Mouse (Mus musculus) neural tube, embryonic 15.5 days (tissue): ENCODE results near the gene Strbp. TPM values are rescaled to one million over a fixed set of nuclear protein-coding genes. Genes with fewer than 3 reads are reported as not detected.
"Not testable (repeated sequence)": the region's sequence is repeated elsewhere in the genome, so short reads cannot be mapped to it uniquely, and the experiment has no call there.

Experiments used
- ATAC-seq: fragments of 200-750 bp; cut with Nextera tagmentation; 2 replicates; pipeline ENCODE4 v1.8.0; 2017; ENCODE audit warnings: mild to moderate bottlenecking, moderate TSS enrichment, moderate library complexity; ENCODE audit not compliant: low FRiP score
- H3K27ac ChIP-seq: fragments of 300-500 bp; sonication (generic); replicated peaks from 2 replicates; pipeline ENCODE4 v1.5.1; 2015; ENCODE audit warnings: mild to moderate bottlenecking, inconsistent platforms
- H3K27me3 ChIP-seq: fragments of 300-500 bp; sonication (generic); replicated peaks from 2 replicates; pipeline ENCODE4 v1.6.1; 2015; ENCODE audit warnings: inconsistent platforms
- H3K36me3 ChIP-seq: fragments of 300-500 bp; sonication (generic); 2 replicates; pipeline ENCODE4 v1.6.1; 2015; ENCODE audit warnings: inconsistent platforms
- H3K4me1 ChIP-seq: fragments of 300-500 bp; sonication (generic); 2 replicates; pipeline ENCODE4 v1.6.1; 2015; ENCODE audit warnings: inconsistent platforms
- H3K4me2 ChIP-seq: fragments of 300-500 bp; sonication (generic); 2 replicates; pipeline ENCODE4 v1.6.1; 2015; ENCODE audit warnings: inconsistent platforms, mild to moderate bottlenecking, moderate library complexity
- H3K4me3 ChIP-seq: fragments of 300-500 bp; sonication (generic); replicated peaks from 2 replicates; pipeline ENCODE4 v1.5.1; 2015; ENCODE audit warnings: mild to moderate bottlenecking, inconsistent platforms
- H3K9ac ChIP-seq: fragments of 300-500 bp; sonication (generic); replicated peaks from 2 replicates; pipeline ENCODE4 v1.6.1; 2015; ENCODE audit warnings: mild to moderate bottlenecking, inconsistent platforms
- H3K9me3 ChIP-seq: fragments of 300-500 bp; sonication (generic); replicated peaks from 2 replicates; pipeline ENCODE4 v1.6.1; 2016; ENCODE audit warnings: inconsistent platforms
- WGBS: fragments of 180-500 bp; shearing (Covaris S2); methylation state at CpG from one replicate; pipeline ENCODE4 v1.1.7; 2015; ENCODE audit warnings: mixed read lengths; 5-methylcytosine and 5-hydroxymethylcytosine counted together
- polyA plus RNA-seq: library from polyadenylated mRNA; unstranded; fragments of >200 nt; fragmentation: Nextera tagmentation; extraction: Ambion mirVana; gene quantifications from 2 replicates; pipeline ENCODE4 v1.2.1, GENCODE M21; 2015

Gene Strbp
- polyA plus RNA-seq, 1 experiment from 2014 or later = 98.3 TPM

- peaks cover 13% of the 10 kb centered on the region for H3K36me3 ChIP-seq
- H3K4me2 ChIP-seq = peak within 1 kb of the TSS; percentile 60
- no peaks in the 10 kb centered on the region for H3K27me3 ChIP-seq
- peak; percentile 92 for ATAC-seq
- peak within 1 kb of the TSS; percentile 57 for H3K9ac ChIP-seq
- peak within 1 kb of the TSS; percentile 44 for H3K4me3 ChIP-seq
- no peaks in the 10 kb centered on the region for H3K9me3 ChIP-seq
- H3K4me1 ChIP-seq = peaks cover 48% of the 10 kb centered on the region
- WGBS = 17% methylated on average over 11 of the region's 11 CpGs
- H3K27ac ChIP-seq = peak within 1 kb of the TSS; percentile 88
Observed at GRCm38 (mm10) chr2:37516030-37516710, 187.5 kb downstream of the Strbp start, which contains the start of gene Gpr21. TSS of gene Gpr21 (plus strand) at chr2:37516332.

GRCm38 (mm10) chr2:37511134-37511901 is 192.3 kb downstream of the Strbp start:
- Histone ChIP-seq H3K4me3 (no peak overlapping the region), H3K9ac (no peak overlapping the region), H3K4me2 (no peak overlapping the region), H3K4me1 (peaks cover 11% of the 10 kb centered on the region; the same call in 1 of the 2 replicates), H3K36me3 (peaks cover 27% of the 10 kb centered on the region), H3K27ac (no peak overlapping the region), H3K9me3 (no peaks in the 10 kb centered on the region), H3K27me3 (no peaks in the 10 kb centered on the region)
- 95% methylated on average over 4 of the region's 4 CpGs for WGBS
- no peak for ATAC-seq

GRCm38 (mm10) chr2:37505856-37506255 is 197.8 kb downstream of the Strbp start:
- H3K9ac ChIP-seq, H3K9me3 ChIP-seq, H3K4me1 ChIP-seq, H3K27me3 ChIP-seq, ATAC-seq, H3K4me2 ChIP-seq, H3K27ac ChIP-seq, H3K4me3 ChIP-seq: not testable (repeated sequence)
- H3K36me3 ChIP-seq = peaks cover 26% of the 10 kb centered on the region
- WGBS = 90% methylated on average over 2 of the region's 2 CpGs

DNA sequence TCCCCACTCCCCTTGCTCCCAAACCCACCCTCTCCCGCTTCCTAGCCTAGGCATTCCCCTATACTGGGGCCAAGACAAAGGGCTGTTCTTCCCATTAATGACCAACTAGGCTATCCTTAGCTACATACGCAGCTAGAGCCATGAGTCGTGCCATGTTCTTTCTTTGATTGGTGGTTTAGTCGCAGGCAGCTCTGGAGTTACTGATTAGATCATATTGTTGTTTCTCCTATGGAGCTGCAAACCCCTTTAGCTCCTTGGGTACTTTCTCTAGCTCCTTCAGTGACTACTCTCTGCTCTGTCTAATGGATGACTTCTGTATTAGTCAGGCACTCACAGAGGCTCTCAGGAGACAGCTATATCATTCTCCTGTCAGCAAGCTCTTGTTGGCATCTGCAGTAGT is 206.3 kb downstream of the Strbp start:
- Histone ChIP-seq H3K9me3 (no peaks in the 10 kb centered on the region), H3K4me2 (no peak overlapping the region), H3K27me3 (no peaks in the 10 kb centered on the region), H3K4me3 (no peak overlapping the region), H3K4me1 (no peaks in the 10 kb centered on the region), H3K9ac (no peak overlapping the region), H3K27ac (no peak overlapping the region), H3K36me3 (peaks cover 41% of the 10 kb centered on the region)
- 94% methylated on average over 4 of the region's 4 CpGs for WGBS
- ATAC-seq = no peak

- no peak for ATAC-seq
- Histone ChIP-seq H3K36me3 (peaks cover 51% of the 10 kb centered on the region), H3K9me3 (no peaks in the 10 kb centered on the region), H3K4me1 (no peaks in the 10 kb centered on the region), H3K27me3 (no peaks in the 10 kb centered on the region), H3K4me3 (no peak overlapping the region), H3K9ac (no peak overlapping the region), H3K4me2 (no peak overlapping the region), H3K27ac (no peak overlapping the region)
- WGBS = 92% methylated on average over 2 of the region's 2 CpGs
Observed at GRCm38 (mm10) chr2:37488956-37489355, 214.7 kb downstream of the Strbp start.

DNA sequence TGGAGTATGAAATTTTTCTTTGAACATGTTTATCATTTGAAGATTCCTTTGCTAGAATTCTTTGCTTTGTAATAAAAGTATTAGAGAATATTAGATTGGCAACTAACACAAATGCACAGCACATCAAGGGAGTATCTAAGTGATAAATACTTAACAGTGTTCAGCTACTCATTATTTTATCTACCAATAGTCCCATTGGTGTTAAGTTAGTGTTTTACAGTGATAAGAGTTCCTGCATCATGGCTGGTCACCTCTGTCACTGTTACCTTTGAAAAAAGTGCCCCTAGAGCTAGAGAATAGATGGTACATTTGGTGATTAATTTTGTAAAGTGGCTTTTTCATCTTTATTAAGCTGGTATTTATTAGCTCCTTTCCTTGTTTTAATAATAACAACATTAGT is 217.3 kb downstream of the Strbp start:
- no peak for ATAC-seq

GRCm38 (mm10) chr2:37485370-37485769 is 218.3 kb downstream of the Strbp start:
- Histone ChIP-seq H3K27me3 (no peaks in the 10 kb centered on the region), H3K4me1 (no peaks in the 10 kb centered on the region), H3K27ac (no peak overlapping the region), H3K4me3 (no peak overlapping the region), H3K9me3 (no peaks in the 10 kb centered on the region), H3K36me3 (peaks cover 45% of the 10 kb centered on the region), H3K4me2 (no peak overlapping the region), H3K9ac (no peak overlapping the region)
- 92% methylated on average over 1 of the region's 1 CpGs for WGBS
- no peak for ATAC-seq

More for the DNA sequence above, 217.3 kb downstream of the Strbp start:
- H3K4me1 ChIP-seq = no peaks in the 10 kb centered on the region
- no peak overlapping the region for H3K27ac ChIP-seq
- H3K4me3 ChIP-seq = no peak overlapping the region
- no peaks in the 10 kb centered on the region for H3K9me3 ChIP-seq
- peaks cover 45% of the 10 kb centered on the region for H3K36me3 ChIP-seq
- H3K4me2 ChIP-seq = no peak overlapping the region
- no peaks in the 10 kb centered on the region for H3K27me3 ChIP-seq
- H3K9ac ChIP-seq = no peak overlapping the region

DNA sequence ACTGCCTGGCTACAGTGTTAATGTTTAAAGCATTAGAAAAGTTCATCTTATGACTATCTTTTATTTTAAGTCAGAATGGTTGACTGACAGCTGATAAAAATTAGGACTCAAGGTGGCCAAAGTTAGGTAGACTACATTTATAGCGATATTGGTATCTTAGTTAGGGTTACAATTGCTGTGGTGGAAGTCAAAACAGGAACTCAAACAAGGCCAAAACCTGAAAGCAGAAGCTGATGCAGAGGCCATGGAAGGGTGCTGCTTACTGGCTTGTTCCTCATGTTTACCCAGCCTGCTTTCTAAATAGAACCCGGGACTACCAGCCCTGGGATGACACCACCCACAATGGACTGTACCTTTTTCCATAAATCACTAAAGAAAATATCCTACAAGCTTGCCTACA is 219.5 kb downstream of the Strbp start:
- 90% methylated on average over 2 of the region's 2 CpGs for WGBS
- H3K27ac ChIP-seq = no peak overlapping the region
- H3K27me3 ChIP-seq = no peaks in the 10 kb centered on the region
- H3K9ac ChIP-seq = no peak overlapping the region
- ATAC-seq = no peak
- no peak overlapping the region for H3K4me2 ChIP-seq
- peaks cover 39% of the 10 kb centered on the region for H3K36me3 ChIP-seq
- H3K4me1 ChIP-seq = no peaks in the 10 kb centered on the region
- no peaks in the 10 kb centered on the region for H3K9me3 ChIP-seq
- no peak overlapping the region for H3K4me3 ChIP-seq

DNA sequence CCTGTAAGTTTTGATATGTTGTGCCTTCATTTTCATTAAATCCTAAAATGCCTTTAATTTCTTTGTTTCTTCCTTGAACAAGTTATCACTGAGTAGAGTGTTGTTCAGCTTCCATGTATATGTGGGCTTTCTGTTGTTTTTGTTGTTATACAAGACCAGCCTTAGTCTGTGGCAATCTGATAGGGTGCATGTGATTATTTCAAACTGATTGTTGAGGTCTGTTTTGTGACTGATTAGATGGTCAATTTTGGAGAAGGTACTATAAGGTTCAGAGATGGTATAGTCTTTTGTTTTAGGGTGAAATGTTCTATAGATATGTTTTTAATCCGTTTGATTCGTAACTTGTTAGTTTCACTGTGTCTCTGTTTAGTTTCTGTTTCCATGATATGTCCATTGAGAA is 223.6 kb downstream of the Strbp start:
- ATAC-seq = no peak
- no peak overlapping the region for H3K27ac ChIP-seq
- no peaks in the 10 kb centered on the region for H3K4me1 ChIP-seq
- H3K4me3 ChIP-seq = no peak overlapping the region
- no peaks in the 10 kb centered on the region for H3K27me3 ChIP-seq
- H3K4me2 ChIP-seq = no peak overlapping the region
- WGBS = 93% methylated on average over 2 of the region's 2 CpGs
- H3K9me3 ChIP-seq = no peaks in the 10 kb centered on the region
- peaks cover 59% of the 10 kb centered on the region for H3K36me3 ChIP-seq
- no peak overlapping the region for H3K9ac ChIP-seq

- no peak overlapping the region for H3K4me3 ChIP-seq
- no peaks in the 10 kb centered on the region for H3K9me3 ChIP-seq
- H3K27ac ChIP-seq = no peak overlapping the region
- H3K27me3 ChIP-seq = no peaks in the 10 kb centered on the region
- no peak for ATAC-seq
- no peaks in the 10 kb centered on the region for H3K4me1 ChIP-seq
- no peak overlapping the region for H3K9ac ChIP-seq
- H3K36me3 ChIP-seq = peaks cover 55% of the 10 kb centered on the region
- no peak overlapping the region for H3K4me2 ChIP-seq
Observed at GRCm38 (mm10) chr2:37479559-37479958, 224.1 kb downstream of the Strbp start.

DNA sequence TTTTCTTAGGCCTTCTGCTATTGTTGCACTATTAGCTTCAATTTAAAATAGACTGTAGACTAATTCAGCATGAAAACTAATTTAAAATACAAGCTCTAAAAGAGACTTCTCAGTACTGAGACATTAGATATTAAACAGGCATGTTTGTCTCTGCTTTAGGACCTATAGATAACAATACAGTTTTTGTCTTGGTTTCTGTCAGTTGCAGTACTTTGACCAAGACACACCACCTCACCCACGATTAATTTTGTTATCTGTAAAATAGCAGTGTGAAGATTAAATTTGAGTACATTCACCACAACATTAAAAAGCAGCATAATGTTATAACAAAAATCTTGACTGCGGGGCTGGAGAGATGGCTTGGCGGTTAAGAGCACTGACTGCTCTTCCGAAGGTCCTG is 237.4 kb downstream of the Strbp start:
- Histone ChIP-seq H3K9me3 (no peaks in the 10 kb centered on the region), H3K36me3 (peaks cover 12% of the 10 kb centered on the region), H3K27me3 (no peaks in the 10 kb centered on the region), H3K4me3 (no peak overlapping the region), H3K27ac (no peak overlapping the region), H3K4me1 (no peaks in the 10 kb centered on the region), H3K4me2 (no peak overlapping the region), H3K9ac (no peak overlapping the region)
- ATAC-seq = no peak
- WGBS = 98% methylated on average over 4 of the region's 4 CpGs

DNA sequence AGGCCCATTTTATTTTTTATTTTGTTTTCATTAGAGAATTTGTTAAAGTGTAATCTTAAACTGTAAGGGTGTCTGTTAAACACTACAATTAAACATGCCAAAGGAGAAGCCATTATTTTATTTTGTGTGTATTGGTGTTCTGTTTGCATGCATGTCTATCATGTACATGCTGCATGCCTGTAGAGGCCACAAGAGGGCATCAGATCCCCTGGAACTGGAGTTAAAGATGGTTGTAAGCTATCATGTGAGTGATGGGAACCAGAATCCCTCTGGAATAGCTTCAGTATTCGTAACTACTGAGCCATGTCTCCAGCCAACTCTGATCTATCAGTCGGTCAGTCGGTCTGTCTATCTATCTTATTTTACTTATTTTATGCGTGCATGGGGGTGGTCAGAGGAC is 243.0 kb downstream of the Strbp start:
- no peak overlapping the region for H3K4me3 ChIP-seq
- 93% methylated on average over 4 of the region's 4 CpGs for WGBS
- H3K27me3 ChIP-seq = no peaks in the 10 kb centered on the region
- H3K9ac ChIP-seq = no peak overlapping the region
- no peaks in the 10 kb centered on the region for H3K9me3 ChIP-seq
- no peak overlapping the region for H3K4me2 ChIP-seq
- H3K4me1 ChIP-seq = no peaks in the 10 kb centered on the region
- no peak overlapping the region for H3K27ac ChIP-seq
- no peaks in the 10 kb centered on the region for H3K36me3 ChIP-seq
- ATAC-seq = no peak
